Mouse (Mus musculus) olfactory bulb, adult 2 months (tissue): Measurements from ENCODE around the gene Pm20d1. TPM values are rescaled to one million over a fixed set of nuclear protein-coding genes. Genes with fewer than 3 reads are reported as not detected.

Experiments
- H3K27ac ChIP-seq: fragments of 200-500 bp; 2 replicates; pipeline ENCODE4 v1.5.1; 2012; ENCODE audit warnings: low read depth, low read length; ENCODE audit not compliant: insufficient read depth
- H3K4me1 ChIP-seq: fragments of 200-500 bp; 2 replicates; pipeline ENCODE4 v1.6.1; 2012; ENCODE audit warnings: low read length; ENCODE audit not compliant: control insufficient read depth, insufficient read depth
- H3K4me3 ChIP-seq: fragments of 200-500 bp; 2 replicates; pipeline ENCODE4 v1.5.1; 2012; ENCODE audit warnings: mild to moderate bottlenecking, low read depth, low read length, moderate library complexity; ENCODE audit not compliant: insufficient read depth
- CTCF ChIP-seq: fragments of 200-500 bp; IDR thresholded peaks from 2 replicates; pipeline ENCODE4 v1.5.1; 2012; ENCODE audit warnings: low read depth, mild to moderate bottlenecking, low read length, moderate library complexity; ENCODE audit not compliant: insufficient read depth
- POLR2A ChIP-seq: fragments of 200-500 bp; IDR thresholded peaks from 2 replicates; pipeline ENCODE4 v1.6.1; 2012; ENCODE audit warnings: mild to moderate bottlenecking, low read depth, low read length, moderate library complexity; ENCODE audit not compliant: insufficient read depth
- WGBS: fragments of 180-500 bp; shearing (Covaris S2); methylation state at CpG from one replicate; pipeline ENCODE4 v1.1.7; 2018; 5-methylcytosine and 5-hydroxymethylcytosine counted together
- polyA plus RNA-seq: library from polyadenylated mRNA; stranded (reverse); fragments of >200 nt; gene quantifications from 2 replicates; pipeline ENCODE4 v1.2.4, GENCODE M21; 2012; ENCODE audit warnings: low replicate concordance; ENCODE audit not compliant: missing spikeins, insufficient read depth, insufficient read length

The Pm20d1 gene
- polyA plus RNA-seq, 1 experiment = not detected

DNA sequence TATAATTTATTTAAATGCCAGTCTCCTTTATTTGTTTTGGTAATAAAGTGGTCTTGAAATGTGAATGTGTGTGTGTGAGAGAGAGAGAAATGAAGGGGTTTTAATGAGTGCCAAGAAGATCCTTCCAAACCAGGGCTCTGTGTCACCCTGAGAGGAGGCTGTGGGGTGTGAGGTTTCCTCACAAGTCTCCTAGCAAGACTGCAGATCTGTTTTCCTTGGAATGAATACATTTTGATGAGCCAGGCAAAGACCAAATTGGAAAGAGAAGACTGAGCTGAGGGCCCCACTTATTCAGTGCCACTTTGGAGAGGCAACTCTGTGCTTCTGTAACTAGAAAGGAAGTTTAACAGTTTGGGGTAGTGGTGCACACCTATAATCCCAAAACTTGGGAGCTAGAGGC, 25.7 kb upstream of the Pm20d1 start:
- no peak for TF ChIP-seq POLR2A
- TF ChIP-seq CTCF = no peak
- H3K27ac ChIP-seq = no peak overlapping the region
- H3K4me3 ChIP-seq = no peak overlapping the region
- no peaks in the 10 kb centered on the region for H3K4me1 ChIP-seq

- WGBS = 41% methylated on average over 3 of the region's 3 CpGs
- no peak overlapping the region for H3K4me3 ChIP-seq
- no peak overlapping the region for H3K27ac ChIP-seq
- no peak for TF ChIP-seq CTCF
- TF ChIP-seq POLR2A = no peak
- peaks cover 6% of the 10 kb centered on the region for H3K4me1 ChIP-seq
Measured at GRCm38 (mm10) chr1:131794591-131794990, 2.6 kb upstream of the Pm20d1 start.

DNA sequence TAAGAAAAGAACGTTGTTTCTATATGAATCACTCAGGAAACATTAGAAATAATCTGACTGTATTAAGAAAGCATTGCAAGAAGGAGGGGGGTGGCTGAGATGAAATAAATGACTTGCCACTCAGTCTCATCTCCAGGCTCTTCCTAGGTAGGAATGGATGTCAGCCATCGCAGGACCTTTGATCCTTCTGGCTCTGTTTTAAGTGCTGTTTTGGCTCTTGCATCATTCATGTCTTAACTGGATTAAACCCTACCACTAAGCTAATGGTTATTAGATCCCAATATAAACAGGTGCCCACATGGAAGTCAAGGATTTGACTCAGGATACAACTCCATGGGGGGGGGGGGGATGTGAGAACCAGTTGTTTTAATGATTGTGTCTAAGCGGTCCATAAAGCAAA, 2.0 kb upstream of the Pm20d1 start:
- TF ChIP-seq CTCF = no peak
- no peak for TF ChIP-seq POLR2A
- Histone ChIP-seq H3K4me3 (no peak overlapping the region), H3K4me1 (peaks cover 6% of the 10 kb centered on the region), H3K27ac (no peak overlapping the region)
- 86% methylated on average over 3 of the region's 3 CpGs for WGBS

DNA sequence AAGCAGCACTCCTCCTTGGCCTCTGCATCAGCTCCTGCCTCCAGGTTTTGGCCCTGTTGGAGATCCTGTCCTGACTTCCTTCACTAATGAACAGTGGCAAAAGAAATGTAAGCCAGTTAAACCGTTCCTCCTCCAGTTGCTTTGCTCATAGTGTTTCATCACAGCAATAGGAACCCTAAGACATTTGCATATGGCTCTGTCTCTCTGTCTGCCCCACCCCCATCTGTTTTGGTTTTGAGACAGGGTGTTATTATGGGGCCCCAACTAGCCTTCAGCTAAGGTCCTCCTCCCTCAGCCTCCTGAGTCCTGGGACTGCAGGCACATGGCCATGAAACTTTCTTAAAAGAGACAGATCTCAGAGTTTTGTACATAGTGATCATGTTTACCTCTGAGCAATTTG, 2.8 kb downstream of the Pm20d1 start:
- Histone ChIP-seq H3K27ac (no peak overlapping the region), H3K4me1 (peaks cover 6% of the 10 kb centered on the region), H3K4me3 (no peak overlapping the region)
- TF ChIP-seq POLR2A (no peak), CTCF (no peak)
- WGBS = 48% methylated on average over 1 of the region's 1 CpGs

- no peak overlapping the region for H3K27ac ChIP-seq
- no peak overlapping the region for H3K4me3 ChIP-seq
- WGBS = 97% methylated on average over 8 of the region's 8 CpGs
- peaks cover 6% of the 10 kb centered on the region for H3K4me1 ChIP-seq
- TF ChIP-seq CTCF (no peak), POLR2A (no peak)
Measured at GRCm38 (mm10) chr1:131801071-131801470, 3.9 kb downstream of the Pm20d1 start.

DNA sequence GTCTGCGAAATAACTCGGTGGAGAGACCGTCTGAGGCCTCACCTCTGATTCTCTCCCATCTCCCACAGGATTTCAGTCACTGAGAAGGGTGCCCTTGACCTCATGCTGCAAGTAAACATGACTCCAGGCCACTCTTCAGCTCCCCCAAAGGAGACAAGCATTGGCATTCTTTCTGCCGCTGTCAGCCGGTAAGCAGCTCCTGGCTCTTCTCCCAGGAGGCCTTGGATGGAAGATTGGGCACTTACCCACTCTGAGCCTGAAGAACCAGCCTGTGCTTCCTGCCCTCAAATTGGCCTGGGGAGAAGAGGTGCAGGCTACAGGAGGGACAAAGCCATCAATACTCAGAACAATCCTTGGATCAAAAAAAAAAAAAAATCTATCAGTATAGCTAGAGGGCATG, 5.5 kb downstream of the Pm20d1 start:
- WGBS = 70% methylated on average over 5 of the region's 5 CpGs
- Histone ChIP-seq H3K4me1 (no peaks in the 10 kb centered on the region), H3K27ac (no peak overlapping the region), H3K4me3 (no peak overlapping the region)
- no peak for TF ChIP-seq POLR2A
- no peak for TF ChIP-seq CTCF

- WGBS = 97% methylated on average over 3 of the region's 3 CpGs
- no peaks in the 10 kb centered on the region for H3K4me1 ChIP-seq
- no peak overlapping the region for H3K27ac ChIP-seq
- no peak for TF ChIP-seq CTCF
- no peak for TF ChIP-seq POLR2A
- H3K4me3 ChIP-seq = no peak overlapping the region
Measured at GRCm38 (mm10) chr1:131804166-131804565, 7.0 kb downstream of the Pm20d1 start.

DNA sequence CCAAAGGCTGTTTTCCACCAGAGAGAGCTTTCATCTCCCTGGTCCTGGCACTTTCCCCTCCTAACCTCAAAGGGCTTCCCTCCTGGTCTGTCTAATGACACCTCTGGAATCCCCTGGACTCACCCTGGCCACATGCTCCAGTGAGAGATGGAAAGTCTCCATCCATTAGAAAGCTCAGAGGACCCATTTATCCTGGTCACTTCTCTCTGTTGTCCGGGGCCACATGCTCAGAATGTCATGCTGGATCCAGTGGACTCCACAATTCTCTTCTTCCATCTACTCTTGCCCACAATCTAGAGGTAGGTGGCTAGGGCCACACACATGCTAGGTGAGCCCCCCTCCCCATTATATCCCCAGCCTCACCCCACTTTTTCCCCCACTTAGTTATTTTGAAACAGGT, 11.8 kb downstream of the Pm20d1 start:
- no peak overlapping the region for H3K27ac ChIP-seq
- TF ChIP-seq CTCF (no peak), POLR2A (no peak)
- peaks cover 6% of the 10 kb centered on the region; the same call in 1 of the 2 replicates for H3K4me1 ChIP-seq
- WGBS = 94% methylated on average over 1 of the region's 1 CpGs
- no peak overlapping the region for H3K4me3 ChIP-seq

- H3K27ac ChIP-seq = no peak overlapping the region
- WGBS = 73% methylated on average over 2 of the region's 2 CpGs
- H3K4me1 ChIP-seq = peaks cover 6% of the 10 kb centered on the region; the same call in 1 of the 2 replicates
- H3K4me3 ChIP-seq = no peak overlapping the region
- TF ChIP-seq POLR2A = no peak
- TF ChIP-seq CTCF = no peak
Measured at GRCm38 (mm10) chr1:131809651-131810050, 12.5 kb downstream of the Pm20d1 start.

DNA sequence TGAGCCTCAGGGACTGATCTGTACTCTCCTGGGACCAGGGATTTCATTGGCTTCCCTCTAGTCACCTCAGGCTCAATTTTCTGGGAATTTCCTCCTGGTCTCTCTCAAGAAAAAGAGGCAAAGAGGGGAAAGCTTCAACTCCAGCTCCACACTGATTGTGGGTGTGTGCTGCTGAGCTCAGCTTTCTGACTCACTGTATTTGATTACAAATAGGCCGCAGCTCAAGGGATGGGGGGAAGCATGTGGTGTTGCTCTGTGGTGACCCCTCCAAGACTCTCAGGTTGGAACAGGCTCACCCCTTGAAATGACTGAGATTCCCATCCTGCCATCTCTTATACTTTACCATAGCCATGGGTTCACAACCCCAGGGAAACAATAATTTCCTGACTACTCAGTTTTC, 14.2 kb downstream of the Pm20d1 start:
- H3K27ac ChIP-seq = no peak overlapping the region
- H3K4me1 ChIP-seq = peaks cover 6% of the 10 kb centered on the region; the same call in 1 of the 2 replicates
- H3K4me3 ChIP-seq = no peak overlapping the region
- no peak for TF ChIP-seq POLR2A
- no peak for TF ChIP-seq CTCF
- 56% methylated on average over 1 of the region's 1 CpGs for WGBS
